Mouse (Mus musculus): ENCODE measurements at regions not wholly inside any gene's neighbourhood (a gene's known extent, or its start where the extent isn't known, plus 50 kb on each side); places are given as distances from the start of the nearest gene placed in this dataset.

GRCm38 (mm10) chr8:109012655-109013054 lies 481.2 kb upstream of the Pmfbp1 start:
- no peak for DNase-seq (ENCODE audit: low spot score in 2 of 2)

DNA sequence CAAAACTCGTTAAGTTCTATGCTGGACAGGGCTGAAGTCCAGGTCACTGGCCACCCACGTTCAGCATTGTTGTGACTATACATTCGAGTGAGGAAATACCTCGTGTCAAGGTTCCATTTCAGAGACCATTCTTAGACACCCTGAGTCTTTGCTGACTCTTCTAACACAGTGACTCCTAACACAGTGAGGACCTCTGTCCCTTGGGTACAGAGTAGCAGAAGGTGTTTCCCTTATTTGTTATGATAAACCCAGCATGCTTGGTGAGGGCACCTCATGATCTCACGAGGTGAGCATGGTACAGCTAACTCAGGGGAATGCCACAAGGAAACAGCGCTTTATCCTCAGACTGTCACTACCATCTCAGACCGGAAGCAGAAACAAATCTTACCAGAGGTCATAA lies 480.2 kb upstream of the Pmfbp1 start:
- no peak for DNase-seq (ENCODE audit: low spot score in 2 of 2)

DNA sequence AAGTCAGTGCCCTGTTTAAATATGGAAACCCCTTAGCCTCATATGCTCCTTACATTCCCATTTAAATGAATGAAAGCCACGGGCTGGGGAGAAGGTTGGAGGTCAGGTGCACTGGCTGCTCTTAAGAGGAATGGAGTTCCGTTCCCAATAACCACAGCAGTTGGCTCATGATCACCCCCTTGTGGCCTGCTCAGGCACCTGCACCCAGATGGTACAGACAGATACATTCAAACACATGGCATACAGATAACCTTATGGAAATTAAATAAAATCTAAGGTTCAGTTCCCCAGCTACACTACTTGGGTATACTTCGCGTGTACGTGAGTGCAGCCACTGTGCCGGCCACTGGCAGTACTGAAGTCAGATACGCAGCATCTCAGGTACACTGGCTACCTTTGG lies 479.1 kb upstream of the Pmfbp1 start:
- no peak for DNase-seq (ENCODE audit: low spot score in 2 of 2)

DNA sequence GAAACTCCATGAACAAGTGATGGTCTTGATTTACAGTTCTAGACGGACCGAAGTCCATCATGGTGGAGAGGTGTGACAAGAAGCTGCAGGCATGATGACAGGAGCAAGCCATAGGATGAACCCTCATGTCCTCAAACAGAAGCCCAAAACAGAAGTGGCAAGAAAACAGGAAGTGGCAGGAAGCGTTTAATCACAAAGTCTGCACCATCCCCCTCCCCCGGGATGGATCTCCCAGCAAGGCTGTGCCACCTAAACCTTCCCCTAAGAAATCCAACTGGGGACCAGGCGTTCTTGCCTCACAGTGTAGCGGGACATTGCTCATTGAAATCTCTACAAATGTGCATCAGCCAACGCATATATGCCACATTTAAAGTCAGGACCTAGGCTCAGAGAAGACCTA lies 474.3 kb upstream of the Pmfbp1 start:
- no peak for DNase-seq (ENCODE audit: low spot score in 2 of 2)

GRCm38 (mm10) chr8:109020102-109020501 lies 473.7 kb upstream of the Pmfbp1 start:
- DNase-seq (ENCODE audit: low spot score in 2 of 2), result no peak

DNA sequence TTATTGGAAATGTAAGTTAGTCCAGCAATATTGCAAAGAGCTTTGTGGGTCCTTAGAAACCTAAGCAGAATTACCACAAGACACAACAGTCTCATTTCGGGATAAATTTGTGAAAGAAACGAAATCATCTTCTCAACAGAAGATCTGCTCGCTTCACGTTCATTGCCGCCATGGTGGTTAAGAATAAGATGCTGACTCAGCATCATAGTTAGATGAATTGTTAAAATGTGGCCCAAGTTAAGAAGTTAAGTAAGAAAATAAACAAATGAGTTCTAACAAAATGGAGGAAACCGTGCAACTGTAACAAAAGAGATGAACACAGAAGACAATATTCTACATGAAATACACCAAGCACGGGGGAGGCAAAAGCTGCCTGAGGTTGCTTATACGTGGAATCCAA lies 465.9 kb upstream of the Pmfbp1 start:
- no peak for DNase-seq (ENCODE audit: low spot score in 2 of 2)

DNA sequence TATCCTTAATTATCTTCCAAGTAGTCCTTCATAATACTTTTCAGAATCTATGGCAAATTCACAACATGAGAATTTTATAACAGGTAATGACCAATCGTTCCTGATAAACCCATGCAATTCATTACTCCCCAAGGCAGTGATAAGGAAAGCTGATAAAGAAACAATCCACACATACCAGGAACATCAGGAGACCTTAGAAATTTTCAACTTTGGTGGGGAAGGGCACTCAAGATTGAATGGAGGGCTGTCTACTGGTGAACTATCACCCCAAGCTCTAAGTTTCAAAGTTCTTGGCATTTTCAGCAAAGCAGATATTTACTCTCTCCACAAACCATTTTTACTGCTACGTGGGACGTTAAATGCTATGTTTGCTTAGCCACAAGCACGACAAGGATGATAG lies 440.2 kb upstream of the Pmfbp1 start:
- DNase-seq (ENCODE audit: low spot score in 2 of 2), result no peak

- DNase-seq (ENCODE audit: low spot score in 2 of 2), result no peak
Measured at GRCm38 (mm10) chr8:109059152-109059551, 434.7 kb upstream of the Pmfbp1 start.

DNA sequence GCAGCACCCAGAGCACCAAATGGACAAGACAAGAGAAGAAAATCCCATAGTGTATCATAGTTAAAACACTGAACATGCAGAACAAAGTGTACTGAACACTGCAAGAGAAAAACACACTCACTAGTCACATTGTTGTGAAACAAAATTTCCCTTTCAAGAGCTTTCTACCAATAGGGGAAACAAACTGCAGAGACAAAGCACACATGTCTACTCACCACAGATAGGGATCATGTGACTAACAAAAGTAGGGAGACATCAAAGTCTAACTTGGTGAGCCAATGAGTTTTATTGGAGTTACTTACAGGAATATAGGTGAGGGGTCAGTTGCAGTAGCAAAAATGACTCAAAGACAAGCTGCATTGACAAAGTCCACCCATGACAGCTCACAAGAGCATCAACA lies 431.5 kb upstream of the Pmfbp1 start:
- no peak for DNase-seq (ENCODE audit: low spot score in 2 of 2)

- DNase-seq (ENCODE audit: low spot score in 2 of 2), result no peak
Measured at GRCm38 (mm10) chr8:109073715-109074114, 420.1 kb upstream of the Pmfbp1 start.

- no peak for DNase-seq (ENCODE audit: low spot score in 2 of 2)
Measured at GRCm38 (mm10) chr8:109075006-109075405, 418.8 kb upstream of the Pmfbp1 start.

DNA sequence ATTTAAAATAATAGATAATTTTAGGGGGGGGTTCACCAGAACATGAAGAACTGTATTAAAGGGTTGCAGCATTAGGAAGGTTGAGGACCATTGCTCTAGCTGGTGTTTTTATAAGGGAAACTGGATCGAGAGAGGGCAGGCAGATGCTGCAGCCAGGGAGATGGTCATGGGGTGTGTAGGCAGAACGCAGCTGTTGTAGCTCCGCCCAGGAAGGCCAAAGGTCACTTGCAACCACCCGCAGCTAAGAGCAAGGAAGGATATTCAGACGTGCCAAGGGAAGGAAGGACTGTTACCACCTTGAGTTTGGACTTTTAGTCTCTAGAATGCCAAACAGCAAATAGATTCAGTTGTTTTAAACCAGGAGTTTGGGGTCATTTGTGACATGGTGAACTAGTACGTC lies 414.6 kb upstream of the Pmfbp1 start:
- DNase-seq (ENCODE audit: low spot score in 2 of 2), result no peak

DNA sequence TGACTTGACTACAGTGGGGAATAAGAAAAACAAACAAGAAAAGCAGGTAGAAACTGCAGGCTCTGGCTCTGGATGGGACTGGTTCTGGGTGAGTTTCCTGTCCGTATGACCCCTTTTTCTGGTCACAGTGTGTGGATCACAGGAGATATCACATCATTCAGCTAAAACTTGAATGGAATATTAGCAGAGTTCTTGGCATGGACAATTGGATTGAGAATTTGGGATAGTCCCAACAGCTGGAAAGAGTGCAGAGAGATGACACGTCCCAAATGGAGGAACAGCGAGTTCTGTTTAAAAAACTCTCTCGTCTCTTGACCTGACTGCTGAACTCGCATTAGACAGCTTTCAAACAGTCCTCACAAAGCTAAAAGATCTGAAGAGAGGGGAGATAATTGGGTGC lies 412.5 kb upstream of the Pmfbp1 start:
- DNase-seq (ENCODE audit: low spot score in 2 of 2), result no peak

DNA sequence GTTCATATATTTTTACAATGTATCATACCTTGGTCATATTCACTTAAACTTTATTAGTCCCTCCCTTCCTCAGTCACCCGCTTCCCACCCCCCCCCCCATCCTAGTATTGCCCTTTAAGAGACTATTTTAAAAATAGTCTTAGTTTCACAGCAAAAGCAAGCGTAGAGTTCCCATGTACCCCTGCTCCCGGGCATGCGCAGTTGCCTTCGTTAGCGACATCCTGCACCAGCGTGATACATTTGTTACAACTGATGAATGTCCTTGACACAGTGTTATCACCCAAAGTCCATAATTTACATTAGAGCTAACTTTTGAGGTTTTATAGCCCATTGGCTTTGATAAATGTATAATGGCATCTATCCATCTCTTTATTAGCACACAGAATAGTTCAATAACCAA lies 408.7 kb upstream of the Pmfbp1 start:
- no peak for DNase-seq (ENCODE audit: low spot score in 2 of 2)

DNA sequence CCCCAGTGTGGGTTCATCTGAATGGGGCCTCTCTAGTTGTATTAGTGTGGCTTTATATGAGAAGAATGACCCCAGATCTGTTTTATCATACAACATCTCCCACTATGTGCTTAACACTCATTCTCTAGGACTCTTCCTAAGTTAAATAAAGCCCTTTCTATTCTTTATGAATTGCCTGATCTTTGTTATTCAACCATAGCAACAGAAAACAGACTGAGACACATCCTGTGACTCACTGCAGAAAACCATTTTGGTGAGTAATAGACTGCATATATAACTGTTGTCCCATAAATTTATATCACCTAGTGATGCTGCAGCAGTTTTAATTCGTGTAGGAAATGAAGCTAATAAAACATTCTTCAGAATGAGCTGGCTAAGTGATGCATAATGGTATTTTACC lies 406.0 kb upstream of the Pmfbp1 start:
- DNase-seq (ENCODE audit: low spot score in 2 of 2), result no peak

GRCm38 (mm10) chr8:109099671-109100070 lies 394.2 kb upstream of the Pmfbp1 start:
- DNase-seq (ENCODE audit: low spot score in 2 of 2), result no peak

DNA sequence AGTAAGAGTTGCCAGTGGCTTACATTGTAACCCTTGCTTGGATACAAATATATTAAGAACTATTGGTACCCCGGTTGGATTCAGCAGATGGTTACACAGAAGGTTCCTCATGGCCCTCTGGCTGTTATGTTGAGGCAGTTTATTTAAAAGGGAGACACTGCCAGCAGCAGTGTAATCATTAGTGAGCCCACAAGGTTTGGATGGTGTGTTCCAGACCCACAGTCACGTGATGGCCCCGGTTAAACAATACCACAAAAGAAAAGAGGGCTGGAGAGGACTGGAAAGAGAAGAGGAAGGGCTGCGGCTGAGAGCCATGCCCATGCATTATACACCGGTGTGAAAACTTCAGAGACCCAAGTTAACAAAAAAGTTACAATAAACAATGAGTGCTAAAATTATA lies 392.4 kb upstream of the Pmfbp1 start:
- DNase-seq (ENCODE audit: low spot score in 2 of 2), result no peak

DNA sequence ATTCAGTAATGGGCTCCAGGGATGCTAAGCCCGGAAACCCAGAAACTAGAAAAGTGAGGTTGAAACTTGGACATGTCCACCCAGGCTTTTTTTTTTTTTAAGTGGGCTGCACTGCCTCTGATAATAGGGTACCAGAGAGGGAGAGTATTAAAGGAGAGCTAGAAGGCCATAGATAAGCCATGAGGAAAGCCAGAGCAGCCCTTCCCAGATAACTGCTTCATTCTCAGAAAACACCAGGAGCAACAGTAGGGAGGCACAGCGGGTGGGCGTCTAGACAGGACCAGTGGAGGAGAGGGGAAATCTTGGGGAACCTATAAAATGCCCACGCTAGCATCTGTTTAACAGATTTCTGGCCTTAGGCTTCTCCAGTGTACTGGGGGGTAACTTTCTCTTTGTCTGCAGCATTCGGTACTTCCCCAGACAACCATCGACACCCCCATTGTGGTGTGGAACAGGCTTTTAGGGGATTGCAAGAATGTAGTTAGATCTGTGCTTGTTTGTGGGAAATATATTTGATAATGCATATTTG lies 389.0 kb upstream of the Pmfbp1 start:
- no peak for DNase-seq (ENCODE audit: low spot score in 2 of 2)

DNA sequence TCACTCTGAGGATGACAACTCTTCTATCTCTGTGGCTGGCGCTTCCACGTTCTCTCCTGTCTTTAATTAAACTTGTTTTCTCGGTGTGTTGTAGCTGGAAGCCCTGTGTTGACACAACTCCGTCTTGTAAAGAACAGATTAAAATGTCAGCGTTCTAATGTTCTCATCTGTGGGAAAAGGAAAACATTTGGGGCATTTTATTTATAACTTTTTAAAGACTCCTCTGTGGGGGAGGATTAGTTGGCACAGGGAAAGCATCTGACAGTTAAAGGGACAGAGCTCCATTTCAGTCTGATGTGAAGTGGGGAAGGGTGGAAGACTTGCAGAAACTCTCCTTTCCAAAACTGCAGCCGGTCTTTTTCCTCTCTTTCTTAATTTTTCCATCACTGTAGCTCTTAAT lies 388.1 kb upstream of the Pmfbp1 start:
- DNase-seq (ENCODE audit: low spot score in 2 of 2), result no peak

- DNase-seq (ENCODE audit: low spot score in 2 of 2), result no peak
Measured at GRCm38 (mm10) chr8:109106971-109107370, 386.9 kb upstream of the Pmfbp1 start.

GRCm38 (mm10) chr8:109107762-109108161 lies 386.1 kb upstream of the Pmfbp1 start:
- DNase-seq (ENCODE audit: low spot score in 2 of 2), result no peak

- DNase-seq (ENCODE audit: low spot score in 2 of 2), result no peak
Measured at GRCm38 (mm10) chr8:109109390-109109789, 384.4 kb upstream of the Pmfbp1 start.

- no peak for DNase-seq (ENCODE audit: low spot score in 2 of 2)
Measured at GRCm38 (mm10) chr8:109121776-109122175, 372.1 kb upstream of the Pmfbp1 start.

DNA sequence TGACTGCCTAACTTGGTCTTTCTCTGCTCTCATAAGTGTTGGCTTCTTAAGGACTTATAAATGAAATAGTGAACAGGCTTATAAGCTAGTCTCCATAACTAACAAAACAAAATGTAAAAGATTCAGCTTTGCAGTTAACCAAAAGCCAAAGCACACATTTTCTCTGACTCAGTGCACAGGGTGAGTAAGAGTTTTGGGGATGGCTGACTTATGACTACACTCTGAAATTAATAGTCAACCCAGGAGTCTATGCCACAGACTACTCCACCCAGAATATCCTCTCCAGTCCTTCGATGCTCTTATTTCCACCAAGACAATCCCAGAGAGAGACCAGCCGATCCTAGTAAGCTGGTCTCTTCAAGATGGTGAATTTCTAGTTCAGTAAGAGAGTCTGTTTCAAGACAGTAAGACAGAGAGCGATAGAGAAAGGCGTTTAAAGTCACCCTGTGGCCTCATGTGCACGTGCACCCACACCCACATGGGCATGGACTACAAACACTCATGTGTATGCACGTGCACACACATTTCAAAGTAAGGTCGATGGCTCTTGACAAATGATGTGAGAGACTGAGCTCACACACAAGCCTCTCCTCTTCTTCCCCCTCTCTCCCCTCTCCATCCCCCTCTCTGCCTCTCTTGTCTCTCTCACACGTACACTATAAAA lies 351.2 kb upstream of the Pmfbp1 start:
- no peak for DNase-seq (ENCODE audit: low spot score in 2 of 2)
